Mouse (Mus musculus) c-Kit-positive CD71-positive TER-119-positive erythroid progenitor cells, embryonic 14.5 days (primary cell): ENCODE results near the gene Akap13.

Experiments used
- DNase-seq: peaks from one replicate; pipeline ENCODE4 v3.0.0-alpha.2; 2013; ENCODE audit warnings: low spot score

The Akap13 gene

GRCm38 (mm10) chr7:75633807-75634526, 178.6 kb downstream of the Akap13 start:
- DNase-seq: no peak

- DNase-seq: no peak
These were observed 183.4 kb downstream of the Akap13 start for GRCm38 (mm10) chr7:75638769-75639168.

- peak; percentile 71 for DNase-seq
These were observed 184.2 kb downstream of the Akap13 start for GRCm38 (mm10) chr7:75639541-75639940.

- DNase-seq: no peak
These were observed 184.7 kb downstream of the Akap13 start for GRCm38 (mm10) chr7:75640074-75640473.

GRCm38 (mm10) chr7:75640671-75641070, 185.3 kb downstream of the Akap13 start:
- DNase-seq: no peak

- DNase-seq: no peak
These were observed 186.3 kb downstream of the Akap13 start for GRCm38 (mm10) chr7:75641415-75642177.

- DNase-seq: no peak
These were observed 186.9 kb downstream of the Akap13 start for GRCm38 (mm10) chr7:75642178-75642777.

- no peak for DNase-seq
These were observed 187.7 kb downstream of the Akap13 start for GRCm38 (mm10) chr7:75642846-75643563.

- DNase-seq: no peak
These were observed 188.7 kb downstream of the Akap13 start for GRCm38 (mm10) chr7:75643986-75644385.

GRCm38 (mm10) chr7:75644585-75644984, 189.3 kb downstream of the Akap13 start:
- DNase-seq: no peak

- DNase-seq: no peak
These were observed 190.0 kb downstream of the Akap13 start for GRCm38 (mm10) chr7:75645156-75645933.

GRCm38 (mm10) chr7:75648051-75648450, 192.7 kb downstream of the Akap13 start:
- no peak for DNase-seq

GRCm38 (mm10) chr7:75648961-75649360, 193.6 kb downstream of the Akap13 start:
- DNase-seq: no peak

- DNase-seq: no peak
These were observed 194.6 kb downstream of the Akap13 start for GRCm38 (mm10) chr7:75649966-75650365.

- no peak for DNase-seq
These were observed 198.5 kb downstream of the Akap13 start for GRCm38 (mm10) chr7:75653684-75654317.

GRCm38 (mm10) chr7:75655180-75656074, 200.1 kb downstream of the Akap13 start:
- DNase-seq: peak; percentile 46

GRCm38 (mm10) chr7:75656297-75656852, 201.0 kb downstream of the Akap13 start:
- DNase-seq: peak; percentile 66

- DNase-seq: no peak
These were observed 201.6 kb downstream of the Akap13 start for GRCm38 (mm10) chr7:75656896-75657295.

GRCm38 (mm10) chr7:75664455-75664854, 209.1 kb downstream of the Akap13 start:
- DNase-seq: no peak

- no peak for DNase-seq
These were observed 211.6 kb downstream of the Akap13 start for GRCm38 (mm10) chr7:75666982-75667381.
